Mouse (Mus musculus): ENCODE results near the gene Ptpn7. TPM values are rescaled to one million over a fixed set of nuclear protein-coding genes. Genes with fewer than 3 reads are reported as not detected.

The Ptpn7 gene
- polyA plus RNA-seq, 1 experiment from 2014 or later: 20.5 TPM

DNA sequence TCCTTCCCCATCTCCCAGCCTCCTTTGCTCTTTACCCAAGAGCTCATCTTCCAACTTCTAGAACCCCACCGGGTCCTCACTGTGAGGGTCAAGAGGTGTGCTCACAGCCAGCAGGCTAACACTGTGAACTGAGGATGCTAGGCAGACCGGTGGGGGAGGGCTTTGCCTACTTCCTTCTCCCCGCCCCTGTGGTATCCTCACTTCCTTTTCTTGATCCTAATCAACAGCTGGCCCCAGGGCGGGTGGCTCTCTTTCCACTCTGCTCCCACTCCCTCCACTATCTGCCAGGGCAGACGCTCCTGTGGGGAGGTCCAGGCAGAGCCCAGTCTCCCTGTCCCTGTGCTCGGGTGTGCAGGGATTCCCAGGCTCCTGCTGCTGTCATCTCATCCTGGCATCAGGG lies 1.5 kb upstream of the Ptpn7 start:
- peak overlapping the region; percentile 74 for H3K27ac ChIP-seq (ENCODE audit: low read length)
- H3K9me3 ChIP-seq (replicated peaks; ENCODE audit: control insufficient read depth, low read length): no peaks in the 10 kb centered on the region
- peaks cover 11% of the 10 kb centered on the region for H3K4me1 ChIP-seq (ENCODE audit: control insufficient read depth, insufficient read depth, low read length)
- H3K9ac ChIP-seq (ENCODE audit: low read length): no peak overlapping the region
- ATAC-seq (replicated peaks; ENCODE audit: extremely low read depth, insufficient read depth, low FRiP score): peak; percentile 43; the same call in 1 of the 2 replicates
- H3K4me2 ChIP-seq (ENCODE audit: low read depth, low read length): peak overlapping the region; percentile 42
- 0 out of 2 replicates have a peak overlapping the region, but pooled peaks have one; percentile 7 for H3K4me3 ChIP-seq (ENCODE audit: low read length)
- peaks cover 23% of the 10 kb centered on the region for H3K27me3 ChIP-seq (ENCODE audit: control insufficient read depth, insufficient read depth, low read length)
- no peaks in the 10 kb centered on the region for H3K36me3 ChIP-seq (ENCODE audit: control insufficient read depth, insufficient read depth)
- 27% methylated on average over 6 of the region's 6 CpGs for WGBS

DNA sequence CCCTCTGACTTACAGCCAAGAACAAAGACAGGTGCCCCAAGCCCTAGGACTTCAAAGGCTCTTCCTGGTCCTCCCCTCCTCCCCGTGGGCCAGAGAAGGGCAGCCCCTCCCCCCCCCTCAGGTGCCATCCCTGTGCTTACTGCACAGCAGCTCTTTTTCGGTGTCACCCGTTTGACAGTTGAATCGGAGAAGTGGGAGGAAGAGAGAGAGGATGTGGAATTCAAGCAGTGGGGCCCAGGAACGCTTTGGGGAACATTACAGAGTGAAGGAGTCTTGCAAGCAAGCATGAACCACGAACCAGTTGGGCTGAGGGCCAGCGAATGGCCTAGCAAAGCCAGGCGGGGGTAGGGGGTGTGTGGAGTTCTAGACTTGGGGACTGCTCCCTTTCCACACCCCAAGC lies 940 bp upstream of the Ptpn7 start:
- Histone ChIP-seq H3K4me3 (ENCODE audit: low read length) (no peak overlapping the region), H3K36me3 (ENCODE audit: control insufficient read depth, insufficient read depth) (no peaks in the 10 kb centered on the region), H3K9ac (ENCODE audit: low read length) (no peak overlapping the region), H3K4me2 (ENCODE audit: low read depth, low read length) (peak overlapping the region; percentile 42), H3K27ac (ENCODE audit: low read length) (peak overlapping the region; percentile 74), H3K27me3 (ENCODE audit: control insufficient read depth, insufficient read depth, low read length) (peaks cover 23% of the 10 kb centered on the region), H3K4me1 (ENCODE audit: control insufficient read depth, insufficient read depth, low read length) (peaks cover 10% of the 10 kb centered on the region), H3K9me3 (replicated peaks; ENCODE audit: control insufficient read depth, low read length) (no peaks in the 10 kb centered on the region)
- ATAC-seq (replicated peaks; ENCODE audit: extremely low read depth, insufficient read depth, low FRiP score): no peak
- 41% methylated on average over 8 of the region's 8 CpGs for WGBS

DNA sequence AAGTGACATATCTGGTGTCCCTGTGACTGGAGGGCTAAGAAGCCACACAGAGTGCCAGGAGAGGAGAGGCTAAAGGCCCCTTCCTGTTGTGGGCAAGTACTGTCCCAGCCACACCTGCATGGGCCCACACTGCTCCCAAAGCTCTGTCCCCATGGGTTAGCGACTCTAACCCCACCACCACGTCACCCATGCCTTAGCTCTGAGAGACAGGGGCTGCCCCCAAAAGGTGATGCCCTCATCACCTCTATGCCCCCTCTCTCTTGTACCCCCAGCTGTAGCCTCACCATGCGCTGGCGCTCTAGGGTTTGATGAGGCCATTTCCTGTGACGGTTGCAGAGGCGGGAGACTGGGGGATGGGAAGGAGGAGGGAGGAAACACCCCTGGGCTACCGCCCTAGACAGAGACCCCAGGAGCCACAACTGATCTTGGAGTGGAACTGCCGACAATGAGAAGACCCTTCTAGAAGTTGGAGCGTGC lies 431 bp downstream of the Ptpn7 start:
- H3K9ac ChIP-seq (ENCODE audit: low read length): peak overlapping the region; percentile 22; the same call in 1 of the 2 replicates

GRCm38 (mm10) chr1:135133678-135134435 lies 1.4 kb downstream of the Ptpn7 start:
- Histone ChIP-seq H3K4me3 (ENCODE audit: low read length) (peak overlapping the region; percentile 28), H3K9me3 (replicated peaks; ENCODE audit: control insufficient read depth, low read length) (no peaks in the 10 kb centered on the region), H3K9ac (ENCODE audit: low read length) (no peak overlapping the region), H3K4me1 (ENCODE audit: control insufficient read depth, insufficient read depth, low read length) (peaks cover 8% of the 10 kb centered on the region), H3K27ac (ENCODE audit: low read length) (no peak overlapping the region; the same call in 1 of the 2 replicates), H3K27me3 (ENCODE audit: control insufficient read depth, insufficient read depth, low read length) (peaks cover 13% of the 10 kb centered on the region), H3K4me2 (ENCODE audit: low read depth, low read length) (peak overlapping the region; percentile 14), H3K36me3 (ENCODE audit: control insufficient read depth, insufficient read depth) (no peaks in the 10 kb centered on the region)
- ATAC-seq (replicated peaks; ENCODE audit: extremely low read depth, insufficient read depth, low FRiP score): no peak
- 75% methylated on average over 10 of the region's 10 CpGs for WGBS

More for the DNA sequence above, 431 bp downstream of the Ptpn7 start:
- H3K4me2 ChIP-seq (ENCODE audit: low read depth, low read length): peak overlapping the region; percentile 42
- H3K4me1 ChIP-seq (ENCODE audit: control insufficient read depth, insufficient read depth, low read length): peaks cover 8% of the 10 kb centered on the region
- H3K4me3 ChIP-seq (ENCODE audit: low read length): peak overlapping the region; percentile 28
- peak; percentile 30 for ATAC-seq (replicated peaks; ENCODE audit: extremely low read depth, insufficient read depth, low FRiP score)
- no peaks in the 10 kb centered on the region for H3K9me3 ChIP-seq (replicated peaks; ENCODE audit: control insufficient read depth, low read length)
- H3K27me3 ChIP-seq (ENCODE audit: control insufficient read depth, insufficient read depth, low read length): peaks cover 15% of the 10 kb centered on the region
- H3K27ac ChIP-seq (ENCODE audit: low read length): peak overlapping the region; percentile 68
- H3K36me3 ChIP-seq (ENCODE audit: control insufficient read depth, insufficient read depth): no peaks in the 10 kb centered on the region
- 78% methylated on average over 9 of the region's 9 CpGs for WGBS

GRCm38 (mm10) chr1:135135111-135135787 lies 2.7 kb downstream of the Ptpn7 start:
- 82% methylated on average over 8 of the region's 8 CpGs for WGBS
- Histone ChIP-seq H3K9me3 (replicated peaks; ENCODE audit: control insufficient read depth, low read length) (no peaks in the 10 kb centered on the region), H3K36me3 (ENCODE audit: control insufficient read depth, insufficient read depth) (no peaks in the 10 kb centered on the region), H3K4me1 (ENCODE audit: control insufficient read depth, insufficient read depth, low read length) (peaks cover 6% of the 10 kb centered on the region), H3K4me2 (ENCODE audit: low read depth, low read length) (0 out of 2 replicates have a peak overlapping the region, but pooled peaks have one; percentile 4), H3K27me3 (ENCODE audit: control insufficient read depth, insufficient read depth, low read length) (0 out of 2 replicates have a peak, but pooled peaks cover 3% of the 10 kb centered on the region), H3K27ac (ENCODE audit: low read length) (no peak overlapping the region), H3K9ac (ENCODE audit: low read length) (no peak overlapping the region), H3K4me3 (ENCODE audit: low read length) (no peak overlapping the region)
- no peak for ATAC-seq (replicated peaks; ENCODE audit: extremely low read depth, insufficient read depth, low FRiP score)

DNA sequence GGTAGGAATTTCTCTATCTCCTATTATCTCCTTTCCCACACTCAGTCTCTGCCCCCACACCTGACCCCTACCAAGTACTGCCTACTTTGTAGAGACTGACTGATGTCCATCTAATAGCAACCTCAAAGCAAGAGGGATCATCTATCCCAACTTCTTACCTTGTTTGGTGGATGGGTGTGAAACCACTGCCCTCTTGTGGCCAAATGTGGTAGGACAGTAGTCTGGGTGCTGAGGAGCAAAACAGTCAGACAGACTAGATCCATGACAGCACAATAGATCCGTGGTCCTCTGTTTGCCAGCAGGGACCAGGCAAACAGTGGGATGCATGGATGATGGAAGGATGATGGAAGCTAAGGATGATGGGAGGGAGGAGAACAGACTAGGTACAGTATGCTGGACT lies 4.0 kb downstream of the Ptpn7 start:
- Histone ChIP-seq H3K9me3 (replicated peaks; ENCODE audit: control insufficient read depth, low read length) (no peaks in the 10 kb centered on the region), H3K27ac (ENCODE audit: low read length) (no peak overlapping the region), H3K4me1 (ENCODE audit: control insufficient read depth, insufficient read depth, low read length) (peaks cover 4% of the 10 kb centered on the region), H3K4me2 (ENCODE audit: low read depth, low read length) (no peak overlapping the region), H3K4me3 (ENCODE audit: low read length) (no peak overlapping the region), H3K27me3 (ENCODE audit: control insufficient read depth, insufficient read depth, low read length) (no peaks in the 10 kb centered on the region), H3K36me3 (ENCODE audit: control insufficient read depth, insufficient read depth) (no peaks in the 10 kb centered on the region), H3K9ac (ENCODE audit: low read length) (no peak overlapping the region)
- ATAC-seq (replicated peaks; ENCODE audit: extremely low read depth, insufficient read depth, low FRiP score): no peak
- 4% methylated on average over 1 of the region's 1 CpGs for WGBS

DNA sequence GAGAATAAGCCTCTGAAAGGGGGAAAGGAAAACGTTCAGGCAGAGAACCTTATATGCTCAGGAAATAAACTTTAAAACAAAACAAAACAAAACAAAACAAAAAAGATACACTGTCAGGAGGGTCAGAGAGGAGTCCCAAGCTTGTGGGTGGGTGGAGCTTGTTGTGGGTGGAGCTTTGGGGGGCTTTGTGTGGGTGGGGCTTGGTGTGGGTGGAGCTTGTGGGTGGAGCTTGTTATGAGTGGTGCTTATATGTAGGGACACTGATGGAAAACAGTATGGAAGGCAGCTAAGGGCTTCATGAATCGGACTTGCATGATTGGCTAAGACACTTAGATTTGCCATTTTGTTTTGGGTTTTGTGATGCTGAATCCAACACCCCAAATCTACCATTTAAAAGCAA lies 7.4 kb downstream of the Ptpn7 start:
- WGBS: 75% methylated on average over 2 of the region's 2 CpGs
- Histone ChIP-seq H3K4me3 (ENCODE audit: low read length) (no peak overlapping the region), H3K4me1 (ENCODE audit: control insufficient read depth, insufficient read depth, low read length) (no peaks in the 10 kb centered on the region), H3K36me3 (ENCODE audit: control insufficient read depth, insufficient read depth) (no peaks in the 10 kb centered on the region), H3K27me3 (ENCODE audit: control insufficient read depth, insufficient read depth, low read length) (peaks cover 23% of the 10 kb centered on the region), H3K9me3 (replicated peaks; ENCODE audit: control insufficient read depth, low read length) (no peaks in the 10 kb centered on the region), H3K9ac (ENCODE audit: low read length) (no peak overlapping the region), H3K27ac (ENCODE audit: low read length) (no peak overlapping the region), H3K4me2 (ENCODE audit: low read depth, low read length) (no peak overlapping the region)
- no peak for ATAC-seq (replicated peaks; ENCODE audit: extremely low read depth, insufficient read depth, low FRiP score)

DNA sequence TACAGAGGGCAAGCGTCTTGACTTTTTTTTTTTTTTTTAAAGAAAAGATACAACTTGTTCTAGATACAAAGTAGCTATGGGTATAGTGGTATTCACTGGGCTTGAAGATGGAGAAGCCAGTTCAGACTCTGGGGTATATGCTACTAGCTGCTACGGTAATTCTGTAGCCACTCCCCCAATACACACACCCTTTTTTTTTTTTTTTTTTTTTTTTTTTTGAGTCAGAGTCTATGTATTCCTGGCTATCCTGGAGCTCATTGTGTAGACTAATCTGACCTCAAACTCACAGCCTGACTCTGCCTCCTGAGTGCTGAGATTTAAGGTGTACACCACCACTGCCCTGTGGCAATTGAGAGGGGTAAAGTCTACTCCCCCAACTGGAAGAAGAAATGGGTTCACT lies 10.0 kb downstream of the Ptpn7 start:
- Histone ChIP-seq H3K4me1 (ENCODE audit: control insufficient read depth, insufficient read depth, low read length) (peaks cover 3% of the 10 kb centered on the region; the same call in 1 of the 2 replicates), H3K9ac (ENCODE audit: low read length) (no peak overlapping the region), H3K27me3 (ENCODE audit: control insufficient read depth, insufficient read depth, low read length) (peaks cover 26% of the 10 kb centered on the region), H3K4me2 (ENCODE audit: low read depth, low read length) (no peak overlapping the region), H3K36me3 (ENCODE audit: control insufficient read depth, insufficient read depth) (no peaks in the 10 kb centered on the region), H3K27ac (ENCODE audit: low read length) (no peak overlapping the region), H3K9me3 (replicated peaks; ENCODE audit: control insufficient read depth, low read length) (no peaks in the 10 kb centered on the region), H3K4me3 (ENCODE audit: low read length) (no peak overlapping the region)
- no peak for ATAC-seq (replicated peaks; ENCODE audit: extremely low read depth, insufficient read depth, low FRiP score)
- 73% methylated on average over 2 of the region's 2 CpGs for WGBS

- 83% methylated on average over 2 of the region's 2 CpGs for WGBS
- Histone ChIP-seq H3K9ac (ENCODE audit: low read length) (no peak overlapping the region), H3K27ac (ENCODE audit: low read length) (no peak overlapping the region), H3K27me3 (ENCODE audit: control insufficient read depth, insufficient read depth, low read length) (peaks cover 26% of the 10 kb centered on the region), H3K36me3 (ENCODE audit: control insufficient read depth, insufficient read depth) (no peaks in the 10 kb centered on the region), H3K4me2 (ENCODE audit: low read depth, low read length) (no peak overlapping the region), H3K4me3 (ENCODE audit: low read length) (no peak overlapping the region), H3K4me1 (ENCODE audit: control insufficient read depth, insufficient read depth, low read length) (peaks cover 15% of the 10 kb centered on the region), H3K9me3 (replicated peaks; ENCODE audit: control insufficient read depth, low read length) (no peaks in the 10 kb centered on the region)
- ATAC-seq (replicated peaks; ENCODE audit: extremely low read depth, insufficient read depth, low FRiP score): no peak
Measured at GRCm38 (mm10) chr1:135143940-135144339, 11.4 kb downstream of the Ptpn7 start.

All from heart, embryonic 16.5 days (tissue).